Comparison of ENCODE assay signal across 8 mouse cellular contexts in genomic region chr7:127931351-127932135, GRCm38 (mm10). TPM values are rescaled to one million over a fixed set of nuclear protein-coding genes. Genes with fewer than 3 reads are reported as not detected.
DNase-seq lines count a peak whose midpoint lies in the region; ATAC-seq and TF ChIP-seq lines count a peak whose summit lies in the region.

No protein-coding gene starts in this region.

- no peak overlapping the region for H3K4me2 ChIP-seq in hindbrain, embryonic 12.5 days (replicated peaks)
- H3K4me2 ChIP-seq in hindbrain, postnatal 0 days (ENCODE audit: low read depth, low read length): no peak overlapping the region
- H3K4me2 ChIP-seq in kidney, embryonic 16.5 days (replicated peaks; ENCODE audit: low read depth, low read length): 0 out of 2 replicates have a peak overlapping the region, but pooled peaks have one; percentile 8

- DNase-seq in hindbrain, postnatal 0 days (ENCODE audit: low spot score): no peak
- peak; percentile 56 for DNase-seq in embryonic facial prominence, embryonic 10.5 days (ENCODE audit: low spot score)
- DNase-seq in lung, postnatal 4 days: peak; percentile 69 to 84
- no peak for DNase-seq in left cerebral cortex, postnatal 14 days (ENCODE audit: low spot score in 2 of 2)
- DNase-seq in left cerebral cortex, adult 8-10 months (ENCODE audit: low spot score in 2 of 2): no peak
- DNase-seq in gastrocnemius, postnatal 10 days: no peak

- ATAC-seq in hindbrain, embryonic 12.5 days (ENCODE audit: low FRiP score): no peak
- no peak for ATAC-seq in hindbrain, postnatal 0 days
- no peak for ATAC-seq in kidney, embryonic 16.5 days (ENCODE audit: low FRiP score, low TSS enrichment)

- H3K36me3 ChIP-seq in hindbrain, embryonic 12.5 days: 0 out of 2 replicates have a peak, but pooled peaks cover 1% of the 10 kb centered on the region
- H3K36me3 ChIP-seq in hindbrain, postnatal 0 days (ENCODE audit: insufficient read depth, low read length): no peaks in the 10 kb centered on the region
- H3K36me3 ChIP-seq in embryonic facial prominence, embryonic 10.5 days (replicated peaks): peaks cover 9% of the 10 kb centered on the region
- peaks cover 8% of the 10 kb centered on the region for H3K36me3 ChIP-seq in kidney, embryonic 16.5 days (ENCODE audit: insufficient read depth, low read length)

- no peak overlapping the region for H3K4me3 ChIP-seq in hindbrain, embryonic 12.5 days
- H3K4me3 ChIP-seq in hindbrain, postnatal 0 days (ENCODE audit: low read length): no peak overlapping the region
- H3K4me3 ChIP-seq in embryonic facial prominence, embryonic 10.5 days: peak overlapping the region; percentile 14
- no peak overlapping the region for H3K4me3 ChIP-seq in kidney, embryonic 16.5 days (ENCODE audit: low read length)

- H3K27me3 ChIP-seq in hindbrain, embryonic 12.5 days: peaks cover 38% of the 10 kb centered on the region
- H3K27me3 ChIP-seq in hindbrain, postnatal 0 days (ENCODE audit: insufficient read depth, low read length): peaks cover 9% of the 10 kb centered on the region; the same call in 1 of the 2 replicates
- H3K27me3 ChIP-seq in embryonic facial prominence, embryonic 10.5 days (replicated peaks; ENCODE audit: low read depth, poor library complexity, severe bottlenecking): peaks cover 40% of the 10 kb centered on the region
- no peaks in the 10 kb centered on the region for H3K27me3 ChIP-seq in kidney, embryonic 16.5 days (ENCODE audit: insufficient read depth, low read length)

- intact Hi-C loops in left cerebral cortex, postnatal 14 days (cut with DNase I): no loop called here

- no peak for TF ChIP-seq CTCF in hindbrain, postnatal 0 days (IDR thresholded peaks at IDR 0.05; ENCODE audit: low read depth)

- no peaks in the 10 kb centered on the region for H3K9me3 ChIP-seq in hindbrain, embryonic 12.5 days (replicated peaks)
- no peaks in the 10 kb centered on the region for H3K9me3 ChIP-seq in hindbrain, postnatal 0 days (ENCODE audit: low read length)
- no peaks in the 10 kb centered on the region for H3K9me3 ChIP-seq in embryonic facial prominence, embryonic 10.5 days
- H3K9me3 ChIP-seq in kidney, embryonic 16.5 days (ENCODE audit: low read length): no peaks in the 10 kb centered on the region

- 0 out of 2 replicates have a peak overlapping the region, but pooled peaks have one; percentile 18 for H3K9ac ChIP-seq in hindbrain, embryonic 12.5 days
- H3K9ac ChIP-seq in hindbrain, postnatal 0 days (replicated peaks; ENCODE audit: low read length): no peak overlapping the region
- peak overlapping the region; percentile 5; the same call in 1 of the 2 replicates for H3K9ac ChIP-seq in kidney, embryonic 16.5 days (replicated peaks; ENCODE audit: low read length)

- WGBS in hindbrain, embryonic 12.5 days: 35% methylated on average over 13 of the region's 13 CpGs
- WGBS in hindbrain, postnatal 0 days: 42% methylated on average over 13 of the region's 13 CpGs
- WGBS in embryonic facial prominence, embryonic 10.5 days: 26% methylated on average over 13 of the region's 13 CpGs
- 27% methylated on average over 13 of the region's 13 CpGs for WGBS in kidney, embryonic 16.5 days

- peaks cover 32% of the 10 kb centered on the region for H3K4me1 ChIP-seq in hindbrain, embryonic 12.5 days
- peaks cover 3% of the 10 kb centered on the region; the same call in 1 of the 2 replicates for H3K4me1 ChIP-seq in hindbrain, postnatal 0 days (ENCODE audit: insufficient read depth, low read length)
- H3K4me1 ChIP-seq in embryonic facial prominence, embryonic 10.5 days: peaks cover 77% of the 10 kb centered on the region
- peaks cover 57% of the 10 kb centered on the region for H3K4me1 ChIP-seq in kidney, embryonic 16.5 days (ENCODE audit: insufficient read depth, low read length)

- H3K27ac ChIP-seq in hindbrain, embryonic 12.5 days: no peak overlapping the region
- H3K27ac ChIP-seq in hindbrain, postnatal 0 days: no peak overlapping the region
- H3K27ac ChIP-seq in embryonic facial prominence, embryonic 10.5 days (replicated peaks): peak overlapping the region; percentile 74
- H3K27ac ChIP-seq in kidney, embryonic 16.5 days (ENCODE audit: low read length): peak overlapping the region; percentile 76

RNA-seq across cellular contexts. Expression of gene Prss8, which starts 1.6 kb away (rescaled TPM):
- polyA plus RNA-seq in hindbrain, embryonic 12.5 days (2016; fragmentation: Nextera tagmentation; extraction: Ambion mirVana): 4.2 and 7.3 TPM in 2 replicates
- 0.26 and 0.32 TPM in 2 replicates for total RNA-seq in hindbrain, postnatal 0 days (2014; rRNA removed)
- 0.35 and 0.44 TPM in 2 replicates for polyA plus RNA-seq in hindbrain, postnatal 0 days (2015; fragmentation: Nextera tagmentation; extraction: Ambion mirVana)
- polyA plus RNA-seq in embryonic facial prominence, embryonic 10.5 days (2016; fragmentation: Nextera tagmentation; extraction: Ambion mirVana): 14.8 and 15.8 TPM in 2 replicates
- 93.2 and 98.7 TPM in 2 replicates for polyA plus RNA-seq in kidney, embryonic 16.5 days (2015; fragmentation: Nextera tagmentation; extraction: Ambion mirVana)
- under 1 TPM in 1 of 2 experiments, not detected in 1; 0.89 TPM for total RNA-seq in left cerebral cortex, postnatal 14 days (2021)
- under 1 TPM in 2 of 4 experiments, not detected in 2; 0.33 to 0.82 TPM for total RNA-seq in left cerebral cortex, adult 8-10 months (2022)
- not detected for total RNA-seq in gastrocnemius, postnatal 10 days (2021)

RNA-seq across cellular contexts. Expression of gene Prss36, which starts 15.0 kb away (rescaled TPM):
- 10.4 and 12.0 TPM in 2 replicates for polyA plus RNA-seq in hindbrain, embryonic 12.5 days (2016; fragmentation: Nextera tagmentation; extraction: Ambion mirVana)
- total RNA-seq in hindbrain, postnatal 0 days (2014; rRNA removed): 17.0 and 19.9 TPM in 2 replicates
- polyA plus RNA-seq in hindbrain, postnatal 0 days (2015; fragmentation: Nextera tagmentation; extraction: Ambion mirVana): 16.5 and 17.3 TPM in 2 replicates
- polyA plus RNA-seq in embryonic facial prominence, embryonic 10.5 days (2016; fragmentation: Nextera tagmentation; extraction: Ambion mirVana): 10.7 and 12.9 TPM in 2 replicates
- polyA plus RNA-seq in kidney, embryonic 16.5 days (2015; fragmentation: Nextera tagmentation; extraction: Ambion mirVana): 15.2 TPM in 2 replicates
- 10 to 100 TPM in 1 of 2 experiments, 1 to 10 TPM in 1; 9.8 to 10.3 TPM for total RNA-seq in left cerebral cortex, postnatal 14 days (2021)
- total RNA-seq in left cerebral cortex, adult 8-10 months (2022): 1 to 10 TPM; 6.2 to 9.2 (median 8.0) TPM
- total RNA-seq in gastrocnemius, postnatal 10 days (2021): 1 to 10 TPM; 6.6 to 7.9 TPM

RNA-seq across cellular contexts. Expression of gene Kat8, which starts 19.2 kb away (rescaled TPM):
- polyA plus RNA-seq in hindbrain, embryonic 12.5 days (2016; fragmentation: Nextera tagmentation; extraction: Ambion mirVana): 49.6 and 50.9 TPM in 2 replicates
- total RNA-seq in hindbrain, postnatal 0 days (2014; rRNA removed): 24.9 and 33.5 TPM in 2 replicates
- 30.1 and 33.9 TPM in 2 replicates for polyA plus RNA-seq in hindbrain, postnatal 0 days (2015; fragmentation: Nextera tagmentation; extraction: Ambion mirVana)
- polyA plus RNA-seq in embryonic facial prominence, embryonic 10.5 days (2016; fragmentation: Nextera tagmentation; extraction: Ambion mirVana): 48.7 and 49.6 TPM in 2 replicates
- polyA plus RNA-seq in kidney, embryonic 16.5 days (2015; fragmentation: Nextera tagmentation; extraction: Ambion mirVana): 42.7 and 44.4 TPM in 2 replicates
- 10 to 100 TPM; 26.0 to 30.0 TPM for total RNA-seq in left cerebral cortex, postnatal 14 days (2021)
- total RNA-seq in left cerebral cortex, adult 8-10 months (2022): 10 to 100 TPM; 25.3 to 33.8 (median 27.6) TPM
- 10 to 100 TPM; 12.9 to 16.7 TPM for total RNA-seq in gastrocnemius, postnatal 10 days (2021)

RNA-seq across cellular contexts. Expression of gene Bckdk, which starts 27.7 kb away (rescaled TPM):
- 74.4 and 75.1 TPM in 2 replicates for polyA plus RNA-seq in hindbrain, embryonic 12.5 days (2016; fragmentation: Nextera tagmentation; extraction: Ambion mirVana)
- total RNA-seq in hindbrain, postnatal 0 days (2014; rRNA removed): 44.3 and 55.0 TPM in 2 replicates
- 61.5 and 63.5 TPM in 2 replicates for polyA plus RNA-seq in hindbrain, postnatal 0 days (2015; fragmentation: Nextera tagmentation; extraction: Ambion mirVana)
- polyA plus RNA-seq in embryonic facial prominence, embryonic 10.5 days (2016; fragmentation: Nextera tagmentation; extraction: Ambion mirVana): 111 and 119 TPM in 2 replicates
- polyA plus RNA-seq in kidney, embryonic 16.5 days (2015; fragmentation: Nextera tagmentation; extraction: Ambion mirVana): 155 and 156 TPM in 2 replicates
- 10 to 100 TPM; 36.8 to 45.1 TPM for total RNA-seq in left cerebral cortex, postnatal 14 days (2021)
- 10 to 100 TPM; 39.4 to 47.5 (median 44.3) TPM for total RNA-seq in left cerebral cortex, adult 8-10 months (2022)
- 10 to 100 TPM; 84.9 to 89.6 TPM for total RNA-seq in gastrocnemius, postnatal 10 days (2021)

RNA-seq across cellular contexts. Expression of gene Fus, which starts 35.7 kb away (rescaled TPM):
- polyA plus RNA-seq in hindbrain, embryonic 12.5 days (2016; fragmentation: Nextera tagmentation; extraction: Ambion mirVana): 502 and 538 TPM in 2 replicates
- 34.4 and 45.0 TPM in 2 replicates for total RNA-seq in hindbrain, postnatal 0 days (2014; rRNA removed)
- 281 and 299 TPM in 2 replicates for polyA plus RNA-seq in hindbrain, postnatal 0 days (2015; fragmentation: Nextera tagmentation; extraction: Ambion mirVana)
- 349 and 372 TPM in 2 replicates for polyA plus RNA-seq in embryonic facial prominence, embryonic 10.5 days (2016; fragmentation: Nextera tagmentation; extraction: Ambion mirVana)
- 359 and 373 TPM in 2 replicates for polyA plus RNA-seq in kidney, embryonic 16.5 days (2015; fragmentation: Nextera tagmentation; extraction: Ambion mirVana)
- 100 to 1,000 TPM; 313 to 324 TPM for total RNA-seq in left cerebral cortex, postnatal 14 days (2021)
- 100 to 1,000 TPM; 329 to 369 (median 354) TPM for total RNA-seq in left cerebral cortex, adult 8-10 months (2022)
- 100 to 1,000 TPM; 199 to 239 TPM for total RNA-seq in gastrocnemius, postnatal 10 days (2021)

Comparison
In these comparisons a context has a peak if more than half of its experiments do, and no peak if none do; other contexts are left out.
1. H3K27ac ChIP-seq: peak in embryonic facial prominence, embryonic 10.5 days (single experiment) and kidney, embryonic 16.5 days (single experiment); none in hindbrain, embryonic 12.5 days (single experiment) and hindbrain, postnatal 0 days (single experiment).
2. DNase-seq: peak in embryonic facial prominence, embryonic 10.5 days (single experiment) and lung, postnatal 4 days (2 of 2); none in hindbrain, postnatal 0 days (single experiment), left cerebral cortex, postnatal 14 days (0 of 2), left cerebral cortex, adult 8-10 months (0 of 2) and gastrocnemius, postnatal 10 days (single experiment).